Mouse (Mus musculus) brain, embryonic 14.5 days (tissue): ENCODE data around the gene Lingo1.

Experiments used
- CTCF ChIP-seq: fragments of 200-500 bp; IDR thresholded peaks from 2 replicates; pipeline ENCODE4 v1.5.1; 2012; ENCODE audit warnings: inconsistent platforms, mild to moderate bottlenecking, moderate library complexity, borderline replicate concordance; ENCODE audit not compliant: insufficient read depth, insufficient read length; ENCODE audit errors: extremely low read depth
- POLR2A ChIP-seq: fragments of 200-500 bp; IDR thresholded peaks from 2 replicates; pipeline ENCODE4 v1.6.1; 2012; ENCODE audit warnings: mild to moderate bottlenecking, inconsistent platforms, borderline replicate concordance; ENCODE audit not compliant: poor library complexity, insufficient read depth, insufficient read length, severe bottlenecking; ENCODE audit errors: extremely low read depth

GRCm38 (mm10) chr9:56797876-56798275 lies 1.6 kb upstream of the Lingo1 start:
- TF ChIP-seq CTCF (peak; percentile 91), POLR2A (no peak)
